Mouse (Mus musculus) cortical plate, adult 2 months (tissue): ENCODE data around the gene Eif4g1.

Experiments used
- CTCF ChIP-seq: fragments of 200-500 bp; IDR thresholded peaks from 2 replicates; pipeline ENCODE4 v1.5.1; 2011; ENCODE audit warnings: mild to moderate bottlenecking, control low read depth, low read length; ENCODE audit not compliant: insufficient read depth; ENCODE audit errors: extremely low read depth
- POLR2A ChIP-seq: fragments of 200-500 bp; IDR thresholded peaks from 2 replicates; pipeline ENCODE4 v1.6.1; 2011; ENCODE audit warnings: mild to moderate bottlenecking, low read length, control low read depth; ENCODE audit not compliant: insufficient read depth; ENCODE audit errors: extremely low read depth

GRCm38 (mm10) chr16:20710810-20711209, 42.7 kb downstream of the Eif4g1 start:
- no peak for TF ChIP-seq POLR2A
- TF ChIP-seq CTCF, result no peak
